Mouse (Mus musculus) frontal cortex, adult 2 months (tissue): ENCODE measurements around the gene Rdh16f1. TPM values are rescaled to one million over a fixed set of nuclear protein-coding genes. Genes with fewer than 3 reads are reported as not detected.

Source experiments
- DNase-seq, 2 experiments: peaks; one replicate each; pipeline ENCODE4 v3.0.0; 2022; ENCODE audit warnings: low spot score in 1 of 2; ENCODE audit errors: extremely low spot score in 1 of 2
- polyA plus RNA-seq: library from polyadenylated mRNA; depleted of rRNA; stranded (reverse); fragments of >200 nt; gene quantifications from 2 replicates; pipeline ENCODE4 v1.2.3, GENCODE M21; 2012; rRNA removed

The Rdh16f1 gene
- 0.17 and 0.40 TPM in 2 replicates for polyA plus RNA-seq

DNA sequence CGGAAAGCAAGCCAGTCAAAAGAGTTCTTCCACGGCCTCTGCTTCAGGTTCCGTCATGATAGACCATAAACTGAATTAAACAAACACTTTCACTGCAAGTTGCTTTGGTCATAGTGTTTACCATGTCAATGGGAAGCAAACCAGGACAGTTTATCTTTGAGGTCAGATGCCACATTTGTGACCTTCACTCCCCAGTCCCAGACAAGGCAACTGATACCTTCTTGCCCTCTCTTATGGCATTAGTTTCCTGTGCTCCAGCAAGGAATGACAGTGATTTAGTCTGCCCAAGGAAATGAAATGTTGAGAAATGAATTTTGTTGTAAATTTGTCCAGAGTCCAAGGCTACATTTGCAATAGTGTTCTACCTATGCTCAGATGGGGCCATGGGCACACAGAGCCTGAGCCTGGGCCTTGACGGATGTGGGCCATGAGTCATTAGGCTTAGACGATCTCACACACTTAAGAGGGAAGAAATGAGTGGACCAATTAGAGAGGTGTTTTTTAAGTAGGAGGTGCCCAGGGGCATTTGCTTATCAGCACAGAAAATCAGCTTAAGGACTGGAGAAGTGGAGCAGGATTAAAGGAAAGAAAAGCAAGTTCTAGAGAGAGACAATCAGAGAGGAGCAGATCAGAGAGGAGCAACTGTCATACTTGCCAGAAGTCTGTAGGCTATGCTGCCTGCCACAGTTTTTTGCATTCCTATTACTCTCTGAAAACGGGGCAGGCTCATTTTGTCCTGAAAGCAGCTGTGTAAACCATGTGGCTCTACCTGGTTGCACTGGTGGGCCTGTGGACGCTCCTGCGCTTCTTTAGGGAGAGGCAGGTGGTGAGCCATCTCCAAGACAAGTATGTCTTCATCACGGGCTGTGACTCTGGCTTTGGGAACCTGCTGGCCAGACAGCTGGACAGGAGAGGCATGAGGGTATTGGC is at the start of gene Rdh16f1, which contains the start of gene Rdh1:
Rdh16f1 (plus strand) TSS at position 607 of the 930 bp plus-strand sequence.
Rdh1 (plus strand) TSS at position 541 of the 930 bp plus-strand sequence.
- DNase-seq, result no peak

- no peak for DNase-seq
Observed at GRCm38 (mm10) chr10:127710331-127710730, 49.3 kb upstream of the Rdh16f1 start.

DNA sequence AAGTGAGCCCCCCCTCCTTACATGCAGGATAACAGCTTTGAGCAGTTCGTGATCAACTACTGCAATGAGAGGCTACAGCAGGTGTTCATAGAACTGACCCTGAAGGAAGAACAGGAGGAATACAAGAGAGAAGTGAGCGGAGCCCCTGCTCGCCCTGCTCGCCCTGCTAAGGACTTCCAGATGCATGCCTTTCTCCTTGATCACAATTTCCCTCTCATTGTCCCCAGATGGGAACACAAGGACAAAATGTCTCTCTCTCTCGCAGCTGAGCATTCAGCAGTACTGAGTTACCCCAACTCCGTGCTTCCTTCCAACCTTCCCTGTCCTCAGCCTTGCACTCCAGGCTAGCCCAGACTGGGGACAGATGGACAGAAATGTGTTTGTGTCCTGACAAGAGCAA is 46.9 kb upstream of the Rdh16f1 start:
- DNase-seq, result no peak

DNA sequence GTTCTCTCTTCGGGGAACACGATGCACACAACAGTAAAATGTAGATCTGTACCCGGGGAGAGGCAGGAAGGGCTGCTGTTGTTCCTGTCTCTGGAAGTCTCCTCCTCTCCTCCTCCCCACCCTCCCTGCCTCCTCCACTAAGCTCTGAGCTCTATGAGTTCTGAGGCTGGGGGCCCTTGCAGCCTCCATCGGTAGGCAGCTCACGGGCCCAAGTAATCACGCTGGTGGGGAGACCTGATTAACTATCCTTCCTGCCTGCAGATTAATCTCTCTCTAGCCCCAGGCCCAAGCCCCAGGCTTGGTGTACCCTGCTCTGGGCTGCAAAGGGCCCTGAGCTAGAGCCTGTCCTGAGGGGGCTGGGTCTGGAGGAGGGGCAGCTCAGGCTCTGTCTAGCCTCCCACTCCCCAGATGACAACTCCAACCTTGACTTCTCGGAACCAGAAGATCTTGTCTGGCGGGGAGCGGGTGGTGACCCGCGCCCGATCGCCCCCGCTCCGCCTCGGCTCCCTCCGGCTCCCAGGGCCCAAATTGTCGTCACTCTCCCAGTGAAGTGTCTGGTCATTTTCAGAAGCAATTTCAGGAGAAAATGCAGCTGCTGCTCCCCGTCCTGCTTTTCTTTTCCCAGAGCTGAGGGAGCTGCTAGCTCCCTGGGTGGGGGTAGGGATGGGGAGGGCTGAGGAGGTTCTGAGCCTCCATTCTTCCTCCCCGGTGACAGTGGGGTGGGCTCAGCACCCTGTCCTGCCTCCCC is 37.7 kb upstream of the Rdh16f1 start:
- peak in 1 of 2 experiments; percentile 24 for DNase-seq

- no peak for DNase-seq
Observed at GRCm38 (mm10) chr10:127724178-127724577, 35.4 kb upstream of the Rdh16f1 start, which contains the start of gene Tac2. Gene Tac2, plus strand, starts transcription at chr10:127724478.

DNA sequence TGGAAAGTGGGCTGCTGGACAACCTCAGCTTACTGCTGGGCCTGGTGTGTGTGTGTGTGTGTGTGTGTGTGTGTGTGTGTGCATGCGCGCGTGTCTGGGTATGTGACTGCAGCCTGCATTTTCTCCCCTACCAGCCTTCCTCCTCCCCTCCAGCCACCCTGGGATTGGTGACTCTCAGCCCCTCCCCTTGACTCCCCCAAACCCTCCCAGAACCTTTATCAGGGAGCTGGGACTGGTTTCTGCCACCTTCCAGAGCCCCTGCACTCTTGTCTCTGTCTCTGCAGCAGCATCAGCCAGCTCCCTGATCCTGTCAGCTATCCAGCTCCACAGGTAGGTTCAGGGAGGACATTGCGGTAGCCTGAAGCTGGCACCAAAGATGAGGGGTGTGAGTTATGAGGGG is 34.5 kb upstream of the Rdh16f1 start:
- no peak for DNase-seq

- DNase-seq, result peak in 1 of 2 experiments; percentile 31
Observed at GRCm38 (mm10) chr10:127728437-127728836, 31.1 kb upstream of the Rdh16f1 start.

GRCm38 (mm10) chr10:127730285-127730932 is 29.2 kb upstream of the Rdh16f1 start:
- DNase-seq, result peak in 1 of 2 experiments; percentile 52

DNA sequence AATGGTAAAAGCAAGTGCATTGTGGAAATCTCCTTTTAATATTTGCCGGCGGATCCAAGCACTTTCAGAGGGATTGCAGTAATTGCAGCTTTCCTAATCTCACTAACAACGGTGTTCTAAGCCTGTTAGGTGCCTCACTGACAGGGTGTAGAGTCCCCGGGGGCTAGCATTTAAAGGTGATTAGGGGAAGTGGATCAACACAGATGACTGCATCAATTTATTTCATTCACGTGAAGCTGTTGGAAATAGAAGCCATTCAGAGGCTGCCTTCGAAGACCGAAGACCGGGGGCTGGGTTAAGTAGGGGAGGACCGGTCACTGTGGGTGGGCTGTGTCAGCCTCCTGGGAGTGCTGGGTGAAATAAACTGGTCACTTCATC is 28.7 kb upstream of the Rdh16f1 start:
- no peak for DNase-seq

- no peak for DNase-seq
Observed at GRCm38 (mm10) chr10:127731397-127731796, 28.2 kb upstream of the Rdh16f1 start.

DNA sequence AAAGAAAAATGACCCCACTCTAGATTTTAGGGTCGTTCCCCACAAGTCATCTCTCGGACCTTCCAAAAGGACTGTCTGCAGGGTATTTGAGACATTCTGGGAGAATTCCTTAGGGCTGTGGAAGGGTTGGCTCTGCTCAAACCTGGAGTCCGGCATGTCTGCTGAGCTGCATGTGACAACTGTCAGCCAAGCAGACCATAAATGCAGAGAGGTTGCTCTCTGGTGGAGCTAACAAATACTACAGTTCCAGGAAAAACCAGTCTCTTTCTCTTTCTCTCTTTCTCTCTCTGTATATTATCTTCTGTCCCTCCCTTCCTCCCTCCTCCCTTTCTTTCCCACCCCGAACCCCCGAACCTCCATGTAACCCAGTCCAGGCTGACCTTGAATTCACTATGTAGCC is 25.2 kb upstream of the Rdh16f1 start:
- DNase-seq, result peak in 1 of 2 experiments; percentile 48

DNA sequence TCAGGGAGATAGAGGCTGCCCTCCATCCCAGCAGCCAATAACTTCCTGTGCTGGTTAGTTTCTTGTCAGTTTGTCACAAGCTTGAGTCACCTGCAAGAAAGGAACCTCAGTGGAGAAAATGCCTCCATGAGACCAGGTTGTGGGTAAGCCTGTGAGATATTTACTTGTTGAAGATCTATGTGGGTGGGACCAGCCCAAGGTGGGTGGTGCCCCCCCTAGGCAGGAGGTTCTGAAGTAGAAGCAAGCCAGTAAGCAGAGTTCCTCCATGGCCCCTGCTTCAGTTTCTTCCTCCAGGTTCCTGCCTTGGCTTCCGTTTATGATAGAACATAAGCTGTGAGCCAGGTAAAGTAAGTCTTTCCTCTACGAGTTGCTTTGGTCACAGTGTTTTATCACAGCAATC is 23.3 kb upstream of the Rdh16f1 start:
- DNase-seq, result no peak

GRCm38 (mm10) chr10:127736916-127737315 is 22.7 kb upstream of the Rdh16f1 start:
- DNase-seq, result no peak

- DNase-seq, result no peak
Observed at GRCm38 (mm10) chr10:127737552-127737951, 22.0 kb upstream of the Rdh16f1 start.

GRCm38 (mm10) chr10:127738151-127738882 is 21.3 kb upstream of the Rdh16f1 start:
- peak in 1 of 2 experiments; percentile 45 for DNase-seq

DNA sequence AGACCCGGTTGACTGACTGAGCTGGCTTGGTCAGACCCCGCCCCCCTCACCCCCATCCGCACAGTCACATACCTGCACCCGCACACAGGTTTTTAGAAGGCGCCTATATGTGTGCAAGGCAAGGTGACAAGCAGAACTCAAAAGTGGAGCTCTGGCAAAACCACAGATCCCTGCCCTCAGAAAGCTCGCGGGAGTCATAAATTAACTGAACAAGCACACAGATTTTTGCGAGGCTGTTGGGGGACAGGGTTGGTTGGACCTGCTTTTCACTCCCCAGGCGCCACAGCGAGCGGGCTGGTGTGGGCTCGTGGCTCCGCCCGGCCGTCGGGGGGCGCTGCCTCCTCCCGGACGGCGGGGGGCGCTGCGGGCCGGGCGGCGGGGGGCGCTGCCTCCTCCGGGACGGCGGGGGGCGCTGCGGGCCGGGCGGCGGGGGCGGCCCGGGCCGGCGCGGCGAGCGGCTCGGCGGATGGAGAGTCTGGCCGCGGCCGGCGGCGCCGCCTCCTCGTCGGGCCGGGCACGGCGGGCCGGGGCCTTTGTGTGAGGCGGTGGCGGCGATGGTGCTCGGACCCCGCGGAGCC is 20.4 kb upstream of the Rdh16f1 start, which contains the start of gene Zbtb39:
Zbtb39 (plus strand) TSS at position 456 of the 578 bp plus-strand sequence.
- peak in 1 of 2 experiments; percentile 71 for DNase-seq

DNA sequence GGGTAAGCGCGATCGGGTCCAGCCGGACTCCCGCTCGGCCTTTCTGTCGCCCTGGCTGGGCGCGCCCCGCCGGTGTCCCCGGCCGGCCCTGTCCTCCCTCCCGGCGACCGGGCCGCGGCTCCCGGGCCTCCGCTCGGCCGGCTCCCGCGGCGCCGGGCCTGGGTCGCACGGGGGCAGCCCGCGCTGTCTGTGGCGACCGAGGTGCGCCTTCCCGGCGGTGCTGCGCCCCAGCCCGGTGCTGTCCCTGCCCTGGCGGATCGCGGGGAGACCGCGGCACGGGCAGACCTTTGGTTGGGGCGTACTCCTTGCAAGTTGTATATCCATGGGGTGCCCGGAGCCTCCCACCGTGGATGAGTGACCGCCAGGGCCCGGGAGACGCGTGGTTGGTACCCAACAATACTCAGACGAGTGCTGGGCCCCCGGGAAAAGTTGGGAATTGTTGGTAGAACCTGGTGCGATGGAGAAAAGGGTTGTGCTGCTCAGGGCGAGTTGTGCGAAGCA is 19.9 kb upstream of the Rdh16f1 start:
- DNase-seq, result no peak

- DNase-seq, result peak in 1 of 2 experiments; percentile 29
Observed at GRCm38 (mm10) chr10:127744661-127745060, 14.9 kb upstream of the Rdh16f1 start.

GRCm38 (mm10) chr10:127745886-127746285 is 13.7 kb upstream of the Rdh16f1 start:
- no peak for DNase-seq
